Mouse (Mus musculus) stomach, postnatal 0 days (tissue): ENCODE results near the gene Fank1.

Experiments
- CTCF ChIP-seq: IDR thresholded peaks from 2 replicates; pipeline ENCODE4 v1.5.1; 2016; ENCODE audit warnings: antibody characterized with exemption, low read depth, mild to moderate bottlenecking, moderate library complexity
- EP300 ChIP-seq: optimal IDR thresholded peaks from 2 replicates; pipeline ENCODE3; 2016; ENCODE audit warnings: antibody characterized with exemption

- TF ChIP-seq CTCF (no peak), EP300 (no peak)
Measured at GRCm38 (mm10) chr7:133790608-133791229, 14.1 kb downstream of the Fank1 start.
